Mouse (Mus musculus) erythroid progenitor cell, adult 5-6 weeks (primary cell): ENCODE data around the gene Prdm4. TPM values are rescaled to one million over a fixed set of nuclear protein-coding genes. Genes with fewer than 3 reads are reported as not detected.

Source experiments
- ATAC-seq: replicated peaks from 2 replicates; pipeline ENCODE4 v1.8.0; 2016; ENCODE audit warnings: moderate number of reproducible peaks, mild to moderate bottlenecking, moderate TSS enrichment, inconsistent platforms; ENCODE audit not compliant: poor library complexity, low FRiP score, severe bottlenecking
- total RNA-seq, 2 experiments: library from RNA; stranded (forward) in 1 of 2; stranded (reverse) in 1 of 2; fragments of 150-400 nt in 1 of 2; fragments of 186-747, 209-891 nt in 1 of 2; gene quantifications; 2 replicates each; pipeline versions ENCODE4 v1.2.3 to v1.2.4; 2015 to 2017; ENCODE audit warnings: low replicate concordance in 2 of 2

The Prdm4 gene
- 14.8 and 26.0 TPM in 2 replicates for total RNA-seq (2015; ENCODE audit: low replicate concordance)
- total RNA-seq (2017; ENCODE audit: low replicate concordance), result 22.2 and 37.8 TPM in 2 replicates

GRCm38 (mm10) chr10:85916498-85917309 lies at the start of gene Prdm4:
Prdm4 (minus strand) TSS chr10:85917142.
- ATAC-seq, result peak; percentile 99

GRCm38 (mm10) chr10:85966476-85966875 lies 49.5 kb upstream of the Prdm4 start:
- ATAC-seq, result no peak

- no peak for ATAC-seq
These were observed 47.4 kb upstream of the Prdm4 start for GRCm38 (mm10) chr10:85964316-85964715.

- ATAC-seq, result no peak
These were observed 46.0 kb upstream of the Prdm4 start for GRCm38 (mm10) chr10:85962897-85963296.

GRCm38 (mm10) chr10:85957464-85957950 lies 40.6 kb upstream of the Prdm4 start, which contains the start of gene Rtcb:
Rtcb (minus strand) TSS chr10:85957823.
- peak; percentile 99 for ATAC-seq

GRCm38 (mm10) chr10:85956871-85957419 lies 40.0 kb upstream of the Prdm4 start:
- ATAC-seq, result no peak

GRCm38 (mm10) chr10:85954429-85954828 lies 37.5 kb upstream of the Prdm4 start:
- ATAC-seq, result no peak

- no peak for ATAC-seq
These were observed 36.5 kb upstream of the Prdm4 start for GRCm38 (mm10) chr10:85953401-85953800.

- ATAC-seq, result no peak
These were observed 35.0 kb upstream of the Prdm4 start for GRCm38 (mm10) chr10:85951765-85952443.

- no peak for ATAC-seq
These were observed 31.7 kb upstream of the Prdm4 start for GRCm38 (mm10) chr10:85948483-85949196.

GRCm38 (mm10) chr10:85936280-85936965 lies 19.5 kb upstream of the Prdm4 start:
- ATAC-seq, result no peak

- ATAC-seq, result no peak
These were observed 13.0 kb upstream of the Prdm4 start for GRCm38 (mm10) chr10:85929962-85930361.

GRCm38 (mm10) chr10:85929208-85929591 lies 12.3 kb upstream of the Prdm4 start:
- no peak for ATAC-seq

- no peak for ATAC-seq
These were observed 11.7 kb upstream of the Prdm4 start for GRCm38 (mm10) chr10:85928499-85929207.

- no peak for ATAC-seq
These were observed 10.9 kb upstream of the Prdm4 start, which contains the start of gene Ascl4 for GRCm38 (mm10) chr10:85927676-85928445. Ascl4 (plus strand) TSS chr10:85927681.

- no peak for ATAC-seq
These were observed 37.0 kb downstream of the Prdm4 start for GRCm38 (mm10) chr10:85879886-85880486.

GRCm38 (mm10) chr10:85875812-85876211 lies 41.1 kb downstream of the Prdm4 start:
- ATAC-seq, result no peak
